Mouse (Mus musculus): ENCODE data around the gene Rarb. TPM values are rescaled to one million over a fixed set of nuclear protein-coding genes. Genes with fewer than 3 reads are reported as not detected.

Gene Rarb
- polyA plus RNA-seq, 1 experiment from 2014 or later, result 19.1 TPM

DNA sequence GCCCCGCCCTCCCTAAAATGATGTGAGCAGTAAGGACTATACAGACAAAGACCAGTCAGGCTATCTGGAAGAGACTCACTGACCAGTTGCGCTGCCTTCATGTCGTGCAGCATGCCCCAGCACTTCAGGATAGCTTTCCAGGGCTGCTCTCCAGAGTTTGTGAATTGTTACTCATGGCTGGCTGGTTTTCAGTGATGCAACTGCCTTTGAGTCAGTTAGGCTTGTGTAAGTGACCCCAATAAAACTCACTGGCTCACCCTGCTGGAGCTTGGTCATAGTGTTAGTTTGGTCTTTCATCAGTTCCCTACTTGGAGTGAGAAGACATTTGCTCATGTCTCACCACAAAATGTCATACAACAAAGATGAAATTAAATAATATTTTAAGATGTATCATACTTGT is 292.8 kb downstream of the Rarb start:
- WGBS, result 76% methylated on average over 3 of the region's 3 CpGs
- H3K9me3 ChIP-seq (replicated peaks), result no peaks in the 10 kb centered on the region
- no peak overlapping the region; the same call in 1 of the 2 replicates for H3K27ac ChIP-seq
- no peak for DNase-seq (ENCODE audit: low spot score)
- peaks cover 44% of the 10 kb centered on the region for H3K4me1 ChIP-seq
- H3K27me3 ChIP-seq (ENCODE audit: low read depth, poor library complexity, severe bottlenecking), result no peaks in the 10 kb centered on the region
- 0 out of 2 replicates have a peak, but pooled peaks cover 3% of the 10 kb centered on the region for H3K36me3 ChIP-seq
- H3K4me3 ChIP-seq, result no peak overlapping the region

DNA sequence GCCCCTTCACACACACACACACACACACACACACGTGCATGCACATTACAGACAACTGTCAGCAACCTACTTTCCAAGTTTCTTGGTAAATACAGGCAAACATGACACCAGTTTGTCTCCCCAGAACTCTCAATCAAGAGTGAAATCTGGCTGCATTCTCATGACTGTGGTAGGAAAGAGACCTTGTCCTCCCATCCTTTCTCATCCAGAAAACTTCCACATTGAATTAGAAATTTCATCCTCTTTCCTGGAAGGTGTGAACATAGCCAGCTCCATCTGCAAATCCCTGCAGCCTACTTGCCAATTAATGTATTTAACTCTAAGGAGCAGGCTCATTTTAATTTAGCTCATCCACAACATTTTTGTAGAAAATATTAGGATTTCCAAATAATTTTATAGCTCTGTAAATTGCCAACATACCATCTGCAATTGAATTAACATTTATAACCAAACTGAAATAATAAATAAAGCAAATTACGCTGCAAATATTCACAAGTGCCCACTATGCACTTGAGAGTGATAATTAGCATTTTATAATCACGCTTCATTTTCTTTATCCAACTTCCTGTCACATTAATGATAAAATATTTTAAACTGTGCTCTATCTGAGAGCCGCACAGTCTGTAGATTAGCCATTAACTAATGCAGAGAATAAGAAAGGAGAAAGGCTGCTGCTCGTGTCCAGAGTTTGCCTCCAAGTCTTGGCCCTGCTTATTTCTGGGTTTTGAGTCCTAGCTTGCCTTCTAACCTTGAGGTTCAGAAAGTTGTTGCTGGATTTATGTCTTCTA is 293.6 kb downstream of the Rarb start:
- 0 out of 2 replicates have a peak, but pooled peaks cover 3% of the 10 kb centered on the region for H3K36me3 ChIP-seq
- no peak overlapping the region for H3K27ac ChIP-seq
- H3K4me1 ChIP-seq, result peaks cover 50% of the 10 kb centered on the region
- WGBS, result 76% methylated on average over 5 of the region's 5 CpGs
- H3K27me3 ChIP-seq (ENCODE audit: low read depth, poor library complexity, severe bottlenecking), result no peaks in the 10 kb centered on the region
- H3K4me3 ChIP-seq, result no peak overlapping the region
- DNase-seq (ENCODE audit: low spot score), result no peak
- no peaks in the 10 kb centered on the region for H3K9me3 ChIP-seq (replicated peaks)

DNA sequence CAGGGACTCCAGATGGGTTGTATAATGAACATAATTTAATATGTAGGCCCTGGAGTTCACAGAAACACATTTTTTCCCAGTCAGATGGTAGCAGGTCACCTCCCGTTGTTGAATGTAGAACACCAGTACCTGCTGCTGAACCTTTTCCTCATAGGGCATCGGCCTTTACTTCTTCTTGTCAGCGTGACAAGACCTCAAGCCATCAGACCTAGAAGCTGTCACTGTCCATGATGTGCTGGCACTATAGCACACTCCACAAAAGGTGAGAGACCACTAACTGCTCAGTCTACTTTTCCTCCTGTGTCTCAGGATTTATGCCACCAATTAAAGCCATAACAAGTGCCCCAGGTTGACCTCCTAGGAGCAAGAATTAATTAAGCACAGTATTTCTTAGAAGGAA is 296.1 kb downstream of the Rarb start:
- peak; percentile 53 for DNase-seq (ENCODE audit: low spot score)
- no peak overlapping the region for H3K4me3 ChIP-seq
- no peaks in the 10 kb centered on the region for H3K9me3 ChIP-seq (replicated peaks)
- 0 out of 2 replicates have a peak, but pooled peaks cover 3% of the 10 kb centered on the region for H3K36me3 ChIP-seq
- 36% methylated on average over 3 of the region's 3 CpGs for WGBS
- H3K27me3 ChIP-seq (ENCODE audit: low read depth, poor library complexity, severe bottlenecking), result no peaks in the 10 kb centered on the region
- H3K27ac ChIP-seq, result no peak overlapping the region
- peaks cover 61% of the 10 kb centered on the region for H3K4me1 ChIP-seq

DNA sequence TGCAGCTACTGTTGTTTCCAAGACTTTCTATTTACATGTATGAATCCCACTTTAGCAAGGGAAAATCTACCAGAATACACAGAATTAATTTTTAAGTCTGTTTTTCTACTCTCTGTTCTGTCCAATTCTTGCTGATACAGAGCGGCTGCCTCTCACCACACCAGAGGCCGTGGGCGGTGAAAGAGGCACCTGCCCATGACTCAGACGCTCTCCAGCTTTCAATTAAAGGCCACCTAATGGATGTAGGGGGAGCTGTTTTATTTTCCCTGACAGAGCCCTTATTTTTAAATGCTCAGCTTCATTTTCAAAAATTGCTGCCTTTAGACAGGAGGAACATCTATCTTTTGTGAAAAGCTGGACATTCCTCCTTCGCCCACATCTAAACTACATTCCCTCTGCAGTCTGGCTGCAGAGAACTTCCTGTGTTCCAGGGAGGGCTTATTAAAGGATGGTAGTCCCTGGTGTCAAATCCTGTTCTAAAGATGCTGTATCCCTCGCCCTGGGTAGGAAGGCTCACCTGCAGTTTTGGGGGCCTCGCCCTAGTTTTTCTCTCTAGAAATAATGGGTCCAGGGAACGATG is 299.3 kb downstream of the Rarb start:
- Histone ChIP-seq H3K9me3 (replicated peaks) (no peaks in the 10 kb centered on the region), H3K27me3 (ENCODE audit: low read depth, poor library complexity, severe bottlenecking) (no peaks in the 10 kb centered on the region), H3K4me1 (peaks cover 64% of the 10 kb centered on the region), H3K36me3 (no peaks in the 10 kb centered on the region), H3K27ac (no peak overlapping the region), H3K4me3 (no peak overlapping the region)
- no peak for DNase-seq (ENCODE audit: low spot score)
- 78% methylated on average over 8 of the region's 8 CpGs for WGBS

DNA sequence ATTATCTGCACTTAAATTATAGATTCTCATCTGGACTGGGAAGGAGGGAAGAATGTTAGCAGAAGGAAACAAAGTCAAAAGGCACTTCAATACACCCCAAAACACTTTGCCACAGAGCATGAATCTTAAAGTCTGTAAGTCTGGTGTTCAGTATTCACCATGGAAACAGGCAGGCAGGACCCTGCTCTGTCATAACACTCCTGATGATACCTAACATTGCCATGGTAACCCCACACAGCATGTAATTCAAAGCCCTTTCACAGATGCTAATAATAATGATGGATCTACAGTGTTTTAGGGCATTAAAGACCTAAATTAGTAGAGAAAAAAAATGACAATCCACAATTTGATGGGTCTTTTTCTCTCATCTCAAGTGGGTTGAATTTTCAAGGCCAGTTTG is 301.0 kb downstream of the Rarb start:
- peaks cover 56% of the 10 kb centered on the region for H3K4me1 ChIP-seq
- no peak overlapping the region for H3K27ac ChIP-seq
- no peak overlapping the region for H3K4me3 ChIP-seq
- H3K36me3 ChIP-seq, result no peaks in the 10 kb centered on the region
- H3K27me3 ChIP-seq (ENCODE audit: low read depth, poor library complexity, severe bottlenecking), result no peaks in the 10 kb centered on the region
- no peaks in the 10 kb centered on the region for H3K9me3 ChIP-seq (replicated peaks)
- no peak for DNase-seq (ENCODE audit: low spot score)

DNA sequence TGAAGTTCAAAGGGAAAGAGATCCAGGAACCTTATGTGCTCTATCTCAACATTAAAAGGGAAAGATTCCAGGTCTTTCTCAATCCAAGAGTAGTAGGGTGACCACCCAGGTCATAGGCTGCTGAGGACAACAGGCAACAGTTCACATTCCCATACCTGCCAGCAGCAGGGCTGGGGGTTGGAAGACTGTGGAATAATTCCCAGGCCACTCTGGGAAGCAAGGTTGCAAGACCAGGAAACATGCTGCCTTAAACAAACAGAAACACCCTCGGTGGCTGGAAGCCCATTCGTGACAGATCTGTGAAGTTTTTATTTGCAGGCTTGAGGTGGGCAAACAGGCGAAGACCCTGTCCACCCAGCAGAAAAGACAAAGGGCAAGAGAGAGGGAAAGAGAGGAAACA is 303.2 kb downstream of the Rarb start:
- 58% methylated on average over 3 of the region's 3 CpGs for WGBS
- no peak for DNase-seq (ENCODE audit: low spot score)
- no peak overlapping the region for H3K27ac ChIP-seq

DNA sequence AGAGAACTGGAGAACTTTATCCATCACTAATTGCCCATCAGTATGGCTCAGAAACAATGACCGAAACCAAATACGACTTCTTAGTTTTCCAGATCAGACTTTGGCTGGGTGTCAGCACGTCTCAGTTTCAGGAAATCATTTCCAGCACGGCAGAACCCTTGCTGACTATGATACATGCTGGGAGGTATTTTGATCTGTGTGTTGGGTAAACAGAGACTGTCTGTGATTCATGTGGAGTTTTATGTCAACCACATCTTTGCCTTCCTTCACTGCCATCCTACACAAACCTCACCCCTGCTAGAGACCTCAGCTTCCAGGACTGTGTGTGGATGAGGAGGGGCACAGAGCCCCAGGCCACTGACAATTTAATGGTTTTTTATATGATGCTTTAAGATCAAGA is 308.4 kb downstream of the Rarb start:
- Histone ChIP-seq H3K9me3 (replicated peaks) (no peaks in the 10 kb centered on the region), H3K4me1 (no peaks in the 10 kb centered on the region), H3K27ac (no peak overlapping the region), H3K4me3 (no peak overlapping the region), H3K27me3 (ENCODE audit: low read depth, poor library complexity, severe bottlenecking) (no peaks in the 10 kb centered on the region), H3K36me3 (peaks cover 12% of the 10 kb centered on the region)
- DNase-seq (ENCODE audit: low spot score), result no peak
- WGBS, result 82% methylated on average over 4 of the region's 4 CpGs

More for the DNA sequence above, 303.2 kb downstream of the Rarb start:
- Histone ChIP-seq H3K9me3 (replicated peaks) (no peaks in the 10 kb centered on the region), H3K27me3 (ENCODE audit: low read depth, poor library complexity, severe bottlenecking) (no peaks in the 10 kb centered on the region), H3K36me3 (no peaks in the 10 kb centered on the region), H3K4me3 (no peak overlapping the region), H3K4me1 (peaks cover 34% of the 10 kb centered on the region)

DNA sequence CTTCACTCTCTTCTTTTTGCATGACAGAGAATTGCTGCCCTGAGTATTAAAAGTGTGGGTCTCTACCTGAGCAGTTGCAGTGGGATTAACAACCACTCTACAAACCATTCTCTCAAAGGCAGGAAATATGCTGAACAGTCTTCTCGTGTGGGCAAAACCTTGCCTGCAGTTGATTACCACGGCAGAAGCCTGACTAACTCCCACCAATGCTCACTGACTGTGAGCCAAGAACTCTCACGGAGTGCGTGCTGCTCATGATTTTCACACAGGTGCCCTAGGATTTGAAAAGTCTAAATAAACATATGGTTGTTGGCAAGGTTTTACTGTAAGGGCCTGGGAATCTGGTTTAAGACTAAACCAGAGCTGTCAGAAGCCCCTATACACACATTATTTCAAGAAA is 309.1 kb downstream of the Rarb start:
- WGBS, result 81% methylated on average over 4 of the region's 4 CpGs
- Histone ChIP-seq H3K4me1 (no peaks in the 10 kb centered on the region), H3K36me3 (peaks cover 12% of the 10 kb centered on the region), H3K9me3 (replicated peaks) (no peaks in the 10 kb centered on the region), H3K27me3 (ENCODE audit: low read depth, poor library complexity, severe bottlenecking) (no peaks in the 10 kb centered on the region), H3K27ac (no peak overlapping the region), H3K4me3 (no peak overlapping the region)
- DNase-seq (ENCODE audit: low spot score), result no peak

DNA sequence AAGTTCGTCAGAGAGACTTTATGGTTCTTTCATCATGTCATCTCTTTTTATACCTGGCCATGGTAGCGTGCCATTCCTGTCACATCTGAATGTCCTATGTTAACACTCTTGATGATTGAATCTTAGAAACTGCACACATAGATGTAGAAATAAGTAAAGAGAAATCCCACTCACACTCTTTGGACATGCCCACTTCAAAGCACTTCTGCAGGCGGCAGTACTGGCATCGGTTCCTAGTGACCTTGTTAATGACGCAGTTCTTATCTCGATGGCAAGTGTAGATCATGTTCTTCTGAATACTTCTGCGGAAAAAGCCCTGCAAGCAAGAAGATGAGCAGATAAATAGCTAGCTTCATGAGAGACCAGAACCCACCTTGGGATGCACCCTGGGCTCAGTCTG is 310.2 kb downstream of the Rarb start:
- Histone ChIP-seq H3K27me3 (ENCODE audit: low read depth, poor library complexity, severe bottlenecking) (no peaks in the 10 kb centered on the region), H3K4me1 (no peaks in the 10 kb centered on the region), H3K27ac (no peak overlapping the region), H3K4me3 (no peak overlapping the region), H3K36me3 (peaks cover 12% of the 10 kb centered on the region), H3K9me3 (replicated peaks) (no peaks in the 10 kb centered on the region)
- no peak for DNase-seq (ENCODE audit: low spot score)
- 94% methylated on average over 7 of the region's 7 CpGs for WGBS

DNA sequence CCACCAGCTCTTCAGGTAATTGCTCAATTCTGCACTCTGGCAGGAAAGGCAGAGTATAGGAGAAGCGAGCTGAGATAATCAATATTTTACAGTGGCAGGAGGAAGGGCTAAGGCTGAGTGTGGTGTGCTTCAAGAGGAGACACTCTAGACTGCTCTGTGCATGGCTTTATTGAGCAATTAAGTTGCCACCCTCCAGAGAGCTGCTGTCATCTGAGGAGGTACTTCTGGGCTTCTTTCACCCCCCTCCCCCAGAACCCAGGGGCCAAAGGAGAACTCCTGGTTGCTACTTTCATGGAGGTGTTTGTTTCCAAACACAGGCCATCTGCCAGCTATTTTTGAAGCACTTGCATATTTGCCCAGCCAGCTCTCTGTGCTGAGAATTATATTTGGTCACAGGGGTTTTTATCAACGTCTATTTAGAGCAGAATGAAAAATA is 321.7 kb downstream of the Rarb start:
- H3K27ac ChIP-seq, result no peak overlapping the region
- WGBS, result 55% methylated on average over 2 of the region's 2 CpGs
- H3K4me3 ChIP-seq, result no peak overlapping the region
- H3K9me3 ChIP-seq (replicated peaks), result no peaks in the 10 kb centered on the region
- 0 out of 2 replicates have a peak, but pooled peaks cover 3% of the 10 kb centered on the region for H3K4me1 ChIP-seq
- peak; percentile 8 for DNase-seq (ENCODE audit: low spot score)
- no peaks in the 10 kb centered on the region for H3K27me3 ChIP-seq (ENCODE audit: low read depth, poor library complexity, severe bottlenecking)
- no peaks in the 10 kb centered on the region; the same call in 1 of the 2 replicates for H3K36me3 ChIP-seq

DNA sequence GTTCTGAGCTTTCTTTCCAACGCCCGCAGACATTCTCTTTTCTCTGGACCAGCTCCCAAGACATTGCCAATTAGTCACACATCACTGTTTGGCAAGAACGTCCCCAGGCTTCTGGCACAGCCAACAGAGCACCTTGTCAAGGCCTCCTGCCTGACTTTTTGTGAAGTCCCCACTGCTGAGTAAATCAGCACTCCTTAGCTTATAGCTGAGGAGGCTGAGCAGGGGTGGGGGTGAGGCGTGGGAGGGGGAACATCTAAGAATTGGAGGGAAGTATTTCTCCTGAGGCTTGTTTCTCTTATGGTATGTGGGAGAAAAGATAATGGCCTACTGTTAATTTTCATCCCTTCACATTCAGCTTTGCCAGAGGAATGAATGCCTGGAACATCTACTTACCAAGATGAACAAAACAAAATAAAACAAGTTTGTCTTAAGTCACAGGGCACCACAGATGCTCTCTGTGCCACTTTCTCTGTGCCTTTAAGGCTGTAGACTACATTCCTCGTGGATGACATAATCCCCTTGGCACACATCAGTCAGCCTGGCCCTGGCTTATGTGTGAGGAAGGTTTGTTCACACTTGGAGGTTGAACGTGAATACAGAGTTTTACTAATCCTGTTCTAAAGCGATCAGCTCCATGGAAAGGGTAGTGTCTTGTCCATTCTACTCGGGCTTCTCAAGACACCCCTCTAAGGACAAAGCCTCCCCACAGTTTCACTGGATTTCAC is 335.1 kb downstream of the Rarb start:
- Histone ChIP-seq H3K36me3 (no peaks in the 10 kb centered on the region), H3K27me3 (ENCODE audit: low read depth, poor library complexity, severe bottlenecking) (no peaks in the 10 kb centered on the region), H3K4me1 (peaks cover 6% of the 10 kb centered on the region; the same call in 1 of the 2 replicates), H3K9me3 (replicated peaks) (no peaks in the 10 kb centered on the region), H3K4me3 (no peak overlapping the region), H3K27ac (no peak overlapping the region)
- no peak for DNase-seq (ENCODE audit: low spot score)
- 74% methylated on average over 8 of the region's 8 CpGs for WGBS

DNA sequence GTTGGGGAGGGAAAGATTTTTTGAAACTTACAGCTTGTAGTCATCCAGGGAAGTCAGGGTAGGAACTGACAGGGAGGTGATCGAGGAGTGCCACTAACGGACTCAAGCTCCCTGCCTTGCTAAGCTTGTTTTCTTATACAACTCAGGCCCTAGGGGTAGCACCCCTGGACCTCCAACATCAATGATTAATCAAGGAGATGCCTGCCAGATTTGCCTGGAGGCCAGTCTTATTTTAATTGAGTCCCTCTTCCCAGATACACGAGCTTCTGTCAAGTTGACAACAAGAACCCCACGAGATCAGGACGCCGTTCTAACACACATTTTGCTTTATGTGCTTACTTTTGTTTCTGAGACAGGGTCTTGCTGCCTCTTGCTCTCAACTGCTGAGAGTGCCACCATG is 338.3 kb downstream of the Rarb start:
- 83% methylated on average over 6 of the region's 6 CpGs for WGBS
- no peaks in the 10 kb centered on the region for H3K9me3 ChIP-seq (replicated peaks)
- H3K27ac ChIP-seq, result no peak overlapping the region
- H3K36me3 ChIP-seq, result no peaks in the 10 kb centered on the region
- no peak for DNase-seq (ENCODE audit: low spot score)
- H3K27me3 ChIP-seq (ENCODE audit: low read depth, poor library complexity, severe bottlenecking), result no peaks in the 10 kb centered on the region
- H3K4me3 ChIP-seq, result no peak overlapping the region
- H3K4me1 ChIP-seq, result peaks cover 6% of the 10 kb centered on the region; the same call in 1 of the 2 replicates

DNA sequence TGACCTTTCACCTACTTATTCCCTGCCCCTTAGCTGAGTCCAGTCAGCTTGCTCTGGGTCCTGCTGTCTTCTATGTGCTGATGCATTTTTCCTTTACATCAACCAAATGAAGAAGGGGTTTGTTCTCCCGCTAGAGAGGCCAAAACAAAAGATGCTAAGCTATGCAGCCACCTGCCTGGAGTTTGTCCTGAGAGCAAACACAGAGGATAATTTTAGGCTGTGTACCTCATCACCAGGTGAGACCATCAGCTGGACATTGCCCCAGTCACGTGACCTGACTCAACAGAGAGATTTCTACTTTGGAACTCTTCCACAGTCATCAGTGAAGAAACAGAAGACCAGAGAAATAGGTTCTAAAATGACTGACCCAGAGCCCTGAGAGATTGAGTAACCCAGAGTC is 339.4 kb downstream of the Rarb start:
- Histone ChIP-seq H3K4me1 (peaks cover 6% of the 10 kb centered on the region; the same call in 1 of the 2 replicates), H3K9me3 (replicated peaks) (no peaks in the 10 kb centered on the region), H3K27ac (no peak overlapping the region), H3K4me3 (no peak overlapping the region), H3K36me3 (no peaks in the 10 kb centered on the region), H3K27me3 (ENCODE audit: low read depth, poor library complexity, severe bottlenecking) (no peaks in the 10 kb centered on the region)
- no peak for DNase-seq (ENCODE audit: low spot score)
- WGBS, result 87% methylated on average over 2 of the region's 2 CpGs
